Mouse (Mus musculus) heart, postnatal 0 days (tissue): ENCODE results near the gene Rtp3.

ENCODE experiments used
- CTCF ChIP-seq: IDR thresholded peaks from 2 replicates; pipeline ENCODE4 v1.5.1; 2016; ENCODE audit warnings: antibody characterized with exemption, control low read depth, low read depth
- EP300 ChIP-seq: IDR thresholded peaks from 2 replicates; pipeline ENCODE4 v1.6.1; 2016; ENCODE audit warnings: antibody characterized with exemption, low read depth

- no peak for TF ChIP-seq CTCF
- TF ChIP-seq EP300: no peak
These were observed 35.5 kb downstream of the Rtp3 start for GRCm38 (mm10) chr9:110954681-110955445.
